Mouse (Mus musculus) right cerebral cortex, postnatal 4 days (tissue): ENCODE measurements around the gene Ccdc3.
"Not testable (repeated sequence)": the region's sequence is repeated elsewhere in the genome, so short reads cannot be mapped to it uniquely, and the experiment has no call there.

ENCODE experiments used
- DNase-seq: peaks from one replicate; pipeline ENCODE4 v3.0.0-alpha.2; 2022

The Ccdc3 gene

DNA sequence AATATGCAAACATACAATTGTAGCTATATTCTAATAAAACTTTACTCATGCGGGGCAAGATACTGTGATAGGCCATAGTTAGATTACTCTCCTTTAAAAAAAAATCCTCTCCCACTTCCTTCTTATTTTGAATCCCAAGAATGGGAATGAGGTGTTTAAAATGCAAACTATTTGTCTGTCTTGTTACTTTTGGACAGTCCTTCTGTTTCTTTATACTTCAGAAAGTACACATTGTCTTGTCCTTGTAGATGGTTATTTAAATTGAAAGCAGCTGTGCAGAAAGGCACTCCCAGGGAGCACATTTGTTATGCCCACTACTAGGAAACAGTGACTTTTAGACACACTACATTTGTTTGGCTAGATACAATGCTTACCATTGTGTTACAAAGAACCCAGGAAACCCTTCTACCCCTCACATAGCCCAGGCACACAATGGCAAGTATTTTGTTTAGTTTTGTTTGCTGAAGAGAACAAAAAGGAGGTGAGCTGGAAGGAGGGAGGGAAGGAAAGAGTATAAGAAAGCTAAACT, 82.3 kb downstream of the Ccdc3 start:
- DNase-seq = no peak

GRCm38 (mm10) chr2:5222571-5222970, 85.0 kb downstream of the Ccdc3 start:
- no peak for DNase-seq

GRCm38 (mm10) chr2:5236846-5237482, 99.4 kb downstream of the Ccdc3 start:
- DNase-seq = no peak

GRCm38 (mm10) chr2:5237870-5238269, 100.3 kb downstream of the Ccdc3 start:
- no peak for DNase-seq

DNA sequence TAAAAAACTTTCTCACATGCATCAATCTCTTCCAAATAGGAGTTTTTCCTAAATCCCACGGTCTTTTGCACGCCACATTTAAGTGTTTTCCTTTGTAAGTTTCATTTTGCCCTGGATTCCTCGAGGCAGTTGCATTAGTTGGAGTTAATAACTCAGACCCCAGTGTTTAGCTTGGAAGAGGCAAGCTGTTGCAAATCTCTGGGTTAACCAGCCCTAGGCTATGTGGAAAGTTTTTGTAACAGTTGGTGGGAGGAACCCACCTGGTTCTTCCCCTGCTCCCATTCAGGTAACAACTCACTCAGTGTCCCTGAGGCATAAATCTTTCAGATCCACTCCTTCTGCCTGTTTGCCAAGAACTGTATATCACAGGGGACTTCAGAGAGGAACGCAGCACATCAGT, 101.9 kb downstream of the Ccdc3 start:
- DNase-seq = no peak

DNA sequence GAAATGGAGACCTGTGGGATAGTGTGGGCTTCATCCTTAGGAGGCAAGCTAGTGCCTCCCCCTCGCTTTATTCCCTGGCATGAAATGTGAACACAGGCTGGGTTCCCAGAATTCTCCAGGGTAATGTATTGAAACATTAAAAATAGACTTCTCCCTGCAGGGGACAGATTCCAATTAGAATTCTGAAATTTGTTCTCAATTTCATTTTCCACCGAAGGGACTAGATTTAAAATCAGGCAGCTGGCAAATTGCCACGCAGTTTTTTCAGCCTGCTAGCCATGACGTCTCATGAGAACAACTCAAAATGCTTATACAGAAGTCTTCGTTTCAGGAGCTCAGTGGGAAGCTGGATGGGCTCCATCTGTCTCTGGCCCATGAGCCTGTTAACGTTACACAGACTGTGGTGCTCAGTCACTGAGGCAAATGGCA, 103.9 kb downstream of the Ccdc3 start:
- peak; percentile 92 for DNase-seq

GRCm38 (mm10) chr2:5249199-5249598, 111.6 kb downstream of the Ccdc3 start:
- DNase-seq = not testable (repeated sequence)

GRCm38 (mm10) chr2:5249969-5250368, 112.4 kb downstream of the Ccdc3 start:
- DNase-seq = peak; percentile 72

- no peak for DNase-seq
Measured at GRCm38 (mm10) chr2:5258250-5258649, 120.7 kb downstream of the Ccdc3 start.

- DNase-seq = no peak
Measured at GRCm38 (mm10) chr2:5262279-5262678, 124.7 kb downstream of the Ccdc3 start.

DNA sequence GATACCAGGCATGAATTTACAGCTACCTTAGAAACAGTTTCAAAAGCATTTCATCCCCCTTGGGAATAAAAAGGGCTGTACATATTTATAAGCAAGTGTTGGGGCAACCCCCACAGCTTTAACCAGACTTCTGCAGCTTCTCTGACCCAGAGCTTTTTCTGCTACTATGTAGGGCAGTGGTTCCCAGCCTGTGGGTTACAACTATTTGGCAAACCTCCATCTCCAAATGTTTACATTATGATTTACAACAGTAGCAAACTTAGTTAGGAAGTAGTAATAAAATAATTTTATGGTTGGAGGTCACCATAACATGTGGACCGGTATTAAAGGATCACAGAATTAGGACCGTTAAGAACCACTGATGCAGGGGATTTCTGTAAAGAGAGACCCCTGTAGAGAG, 130.4 kb downstream of the Ccdc3 start:
- no peak for DNase-seq
